Mouse (Mus musculus) liver, adult 2 months (tissue): Measurements from ENCODE around the gene Rab11b.

Experiments used
- CTCF ChIP-seq: fragments of 200-500 bp; IDR thresholded peaks from 2 replicates; pipeline ENCODE4 v1.5.1; 2011; ENCODE audit warnings: low read depth, low read length, control low read depth
- POLR2A ChIP-seq: fragments of 200-500 bp; IDR thresholded peaks from 2 replicates; pipeline ENCODE4 v1.6.1; 2011; ENCODE audit warnings: low read length, control low read depth; ENCODE audit not compliant: insufficient read depth; ENCODE audit errors: extremely low read depth

- TF ChIP-seq POLR2A (no peak), CTCF (no peak)
Observed at GRCm38 (mm10) chr17:33808192-33808591, 47.9 kb upstream of the Rab11b start.
